Mouse (Mus musculus): Measurements from ENCODE around the gene Tnfrsf19. TPM values are rescaled to one million over a fixed set of nuclear protein-coding genes. Genes with fewer than 3 reads are reported as not detected.

The Tnfrsf19 gene
- 8.0 TPM for polyA plus RNA-seq (2014; fragmentation: Illumina TruSeq; extraction: RNeasy Lipid Tissue Mini Kit (QIAGEN cat#74804); ENCODE audit: low read depth, low replicate concordance)

GRCm38 (mm10) chr14:61046091-61046681, at the start of gene Tnfrsf19:
Gene Tnfrsf19 (minus strand): TSS chr14:61046490.

Other genes starting within 250 kb of the Tnfrsf19 start
- 0.62 TPM for gene Sacs, start 92.0 kb upstream of the Tnfrsf19 start, polyA plus RNA-seq (2014; fragmentation: Illumina TruSeq; extraction: RNeasy Lipid Tissue Mini Kit (QIAGEN cat#74804); ENCODE audit: low read depth, low replicate concordance)
- gene Sgcg, start 212.0 kb upstream of the Tnfrsf19 start, polyA plus RNA-seq (2014; fragmentation: Illumina TruSeq; extraction: RNeasy Lipid Tissue Mini Kit (QIAGEN cat#74804); ENCODE audit: low read depth, low replicate concordance), result not detected

Measured in adipose tissue, adult 10 weeks (tissue).